Mouse (Mus musculus): ENCODE data around the gene Ccdc171.

- TF ChIP-seq ZNF384 (IDR thresholded peaks at IDR 0.05; ENCODE audit: low read depth, low read length) (no peak), CHD2 (IDR thresholded peaks at IDR 0.05; ENCODE audit: low read depth, low read length) (no peak), HCFC1 (IDR thresholded peaks at IDR 0.05; ENCODE audit: borderline replicate concordance, insufficient read depth, low read length) (no peak)
These were observed 266.5 kb downstream of the Ccdc171 start for GRCm38 (mm10) chr4:83791811-83792210.
